Comparison of ENCODE assay signal across 8 mouse cellular contexts in genomic region chr10:80837827-80838226, GRCm38 (mm10). TPM values are rescaled to one million over a fixed set of nuclear protein-coding genes. Genes with fewer than 3 reads are reported as not detected.
A peak's percentile ranks its signal among the peaks of the same experiment; 100 is the strongest.
DNase-seq lines count a peak whose midpoint lies in the region; ATAC-seq lines count a peak whose summit lies in the region.

No protein-coding gene starts in this region.

- ATAC-seq in granulocyte monocyte progenitor cell, adult 5-6 weeks (replicated peaks; ENCODE audit: poor library complexity, severe bottlenecking) = no peak

- peak; percentile 96 for DNase-seq in heart, adult 11 months
- no peak for DNase-seq in heart, postnatal 25 days (ENCODE audit: low spot score)
- peak; percentile 64 for DNase-seq in cerebellum, adult 8-10 months
- peak; percentile 75 for DNase-seq in gastrocnemius, postnatal 25 days
- peak; percentile 35 to 51 for DNase-seq in heart, postnatal 14 days
- no peak for DNase-seq in right cerebral cortex, postnatal 10 days (ENCODE audit: low spot score in 2 of 2)
- no peak for DNase-seq in thymus, postnatal 25 days

- intact Hi-C loops in heart, postnatal 25 days (cut with DNase I) = no loop called here
- intact Hi-C loops in heart, postnatal 14 days (cut with DNase I) = no loop called here

RNA-seq across cellular contexts. Expression of gene Lingo3, which starts 6.0 kb away (rescaled TPM):
- total RNA-seq in heart, postnatal 25 days (2021) = 10 to 100 TPM in 1 of 2 experiments, 1 to 10 TPM in 1; 6.3 to 10.6 TPM
- 10 to 100 TPM; 13.3 to 15.5 TPM for total RNA-seq in gastrocnemius, postnatal 25 days (2021)
- 1 to 10 TPM; 4.2 to 5.7 TPM for total RNA-seq in heart, postnatal 14 days (2021)
- total RNA-seq in granulocyte monocyte progenitor cell, adult 5-6 weeks (2014; fragmentation: Nextera tagmentation) = 0.21 TPM in 1 of 2 replicates, not detected in the other
- 0.15 TPM in 1 of 2 replicates, not detected in the other for total RNA-seq in granulocyte monocyte progenitor cell, adult 5-6 weeks (2017)

RNA-seq across cellular contexts. Expression of gene Oaz1, which starts 11.4 kb away (rescaled TPM):
- 100 to 1,000 TPM; 883 to 894 TPM for total RNA-seq in heart, postnatal 25 days (2021)
- total RNA-seq in gastrocnemius, postnatal 25 days (2021) = 100 to 1,000 TPM; 651 to 657 TPM
- total RNA-seq in heart, postnatal 14 days (2021) = 100 to 1,000 TPM; 893 to 962 TPM
- 1,332 and 1,363 TPM in 2 replicates for total RNA-seq in granulocyte monocyte progenitor cell, adult 5-6 weeks (2014; fragmentation: Nextera tagmentation)
- 324 and 374 TPM in 2 replicates for total RNA-seq in granulocyte monocyte progenitor cell, adult 5-6 weeks (2017)

RNA-seq across cellular contexts. Expression of gene Lsm7, which starts 17.2 kb away (rescaled TPM):
- total RNA-seq in heart, postnatal 25 days (2021) = 10 to 100 TPM; 20.9 to 31.6 TPM
- total RNA-seq in gastrocnemius, postnatal 25 days (2021) = 10 to 100 TPM; 19.0 to 22.3 TPM
- 10 to 100 TPM; 21.3 to 28.3 TPM for total RNA-seq in heart, postnatal 14 days (2021)
- 207 and 210 TPM in 2 replicates for total RNA-seq in granulocyte monocyte progenitor cell, adult 5-6 weeks (2014; fragmentation: Nextera tagmentation)
- total RNA-seq in granulocyte monocyte progenitor cell, adult 5-6 weeks (2017) = 378 and 439 TPM in 2 replicates

RNA-seq across cellular contexts. Expression of gene Sppl2b, which starts 17.2 kb away (rescaled TPM):
- total RNA-seq in heart, postnatal 25 days (2021) = 10 to 100 TPM; 22.4 to 23.6 TPM
- 10 to 100 TPM; 21.7 to 23.6 TPM for total RNA-seq in gastrocnemius, postnatal 25 days (2021)
- total RNA-seq in heart, postnatal 14 days (2021) = 10 to 100 TPM; 26.6 to 28.5 TPM
- 15.2 and 20.9 TPM in 2 replicates for total RNA-seq in granulocyte monocyte progenitor cell, adult 5-6 weeks (2014; fragmentation: Nextera tagmentation)
- 12.2 and 14.1 TPM in 2 replicates for total RNA-seq in granulocyte monocyte progenitor cell, adult 5-6 weeks (2017)

RNA-seq across cellular contexts. Expression of gene Jsrp1, which starts 24.5 kb away (rescaled TPM):
- under 1 TPM; 0.48 to 0.81 TPM for total RNA-seq in heart, postnatal 25 days (2021)
- total RNA-seq in gastrocnemius, postnatal 25 days (2021) = 100 to 1,000 TPM; 395 to 415 TPM
- not detected for total RNA-seq in heart, postnatal 14 days (2021)
- not detected in 2 replicates for total RNA-seq in granulocyte monocyte progenitor cell, adult 5-6 weeks (2014; fragmentation: Nextera tagmentation)
- total RNA-seq in granulocyte monocyte progenitor cell, adult 5-6 weeks (2017) = not detected in 2 replicates

Comparison
In these comparisons a context has a peak if more than half of its experiments do, and no peak if none do; other contexts are left out.
1. DNase-seq: peak in heart, adult 11 months (single experiment), cerebellum, adult 8-10 months (single experiment), gastrocnemius, postnatal 25 days (single experiment) and heart, postnatal 14 days (2 of 2); none in heart, postnatal 25 days (single experiment), right cerebral cortex, postnatal 10 days (0 of 2) and thymus, postnatal 25 days (single experiment).
2. RNA of gene Lingo3, which starts 6.0 kb away (total RNA-seq): 13.3 to 15.5 TPM in gastrocnemius, postnatal 25 days, 6.3 to 10.6 TPM in heart, postnatal 25 days and 4.2 to 5.7 TPM in heart, postnatal 14 days; 0.15 to 0.21 TPM in granulocyte monocyte progenitor cell, adult 5-6 weeks; every median in the first group is over 4 times any median in the second.
3. RNA of gene Lsm7, which starts 17.2 kb away (total RNA-seq): 207 to 439 TPM in granulocyte monocyte progenitor cell, adult 5-6 weeks; 20.9 to 31.6 TPM in heart, postnatal 25 days, 21.3 to 28.3 TPM in heart, postnatal 14 days and 19.0 to 22.3 TPM in gastrocnemius, postnatal 25 days; every median in the first group is over 4 times any median in the second.